Mouse (Mus musculus): ENCODE results near the gene AI182371.

The AI182371 gene

GRCm38 (mm10) chr2:35070275-35070674, 31.1 kb downstream of the AI182371 start:
- no peak for DNase-seq (ENCODE audit: extremely low read depth, low read depth)

DNA sequence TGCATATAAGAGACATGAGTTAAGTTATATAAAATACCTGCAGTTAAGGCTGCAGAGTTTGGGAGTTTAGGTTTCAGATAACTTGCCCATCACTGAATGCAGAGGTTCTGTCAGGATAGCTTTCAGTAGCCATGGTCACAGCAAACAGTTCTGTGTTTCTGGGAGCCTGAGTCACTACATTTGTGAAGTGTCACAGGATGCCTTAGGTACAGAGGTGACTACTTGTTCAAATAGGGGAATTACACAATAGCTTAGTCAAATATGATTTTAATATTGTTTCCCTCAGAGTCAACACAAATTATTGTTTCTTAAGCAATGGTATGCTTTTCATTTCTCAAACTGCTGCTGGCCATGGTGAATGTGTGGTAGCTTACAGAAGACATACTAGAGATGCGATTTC, 32.2 kb downstream of the AI182371 start:
- DNase-seq (ENCODE audit: extremely low read depth, low read depth), result no peak

GRCm38 (mm10) chr2:35067117-35067516, 34.2 kb downstream of the AI182371 start:
- no peak for DNase-seq (ENCODE audit: extremely low read depth, low read depth)

DNA sequence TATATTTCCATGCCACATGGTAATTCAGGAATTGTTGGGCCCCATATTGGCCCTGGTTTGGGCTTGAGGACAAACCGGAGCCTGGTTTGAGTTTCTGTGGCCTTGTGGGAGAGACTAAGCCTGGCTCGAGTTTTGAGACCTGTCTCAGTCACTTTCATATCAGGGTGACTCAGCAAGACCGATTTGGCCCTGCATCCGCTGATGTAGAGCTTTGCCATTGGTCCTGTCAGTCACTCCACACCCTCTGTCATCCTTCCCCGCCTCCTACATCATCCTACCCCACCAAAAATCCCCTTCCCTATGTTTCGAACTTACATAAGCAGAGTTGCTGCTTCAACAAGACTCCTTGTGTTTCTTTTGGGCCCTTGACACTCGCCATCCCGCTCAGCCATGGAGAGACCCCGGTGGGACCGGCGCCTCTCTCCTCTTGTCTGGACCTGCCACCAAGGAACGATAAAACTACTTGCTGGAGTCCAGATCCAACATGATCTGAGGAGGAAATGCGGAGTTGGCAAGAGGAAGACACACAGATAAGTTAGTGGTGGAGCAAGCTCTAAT, 34.7 kb downstream of the AI182371 start:
- no peak for DNase-seq (ENCODE audit: extremely low read depth, low read depth)

GRCm38 (mm10) chr2:35063333-35064030, 37.9 kb downstream of the AI182371 start:
- DNase-seq (ENCODE audit: extremely low read depth, low read depth), result no peak

DNA sequence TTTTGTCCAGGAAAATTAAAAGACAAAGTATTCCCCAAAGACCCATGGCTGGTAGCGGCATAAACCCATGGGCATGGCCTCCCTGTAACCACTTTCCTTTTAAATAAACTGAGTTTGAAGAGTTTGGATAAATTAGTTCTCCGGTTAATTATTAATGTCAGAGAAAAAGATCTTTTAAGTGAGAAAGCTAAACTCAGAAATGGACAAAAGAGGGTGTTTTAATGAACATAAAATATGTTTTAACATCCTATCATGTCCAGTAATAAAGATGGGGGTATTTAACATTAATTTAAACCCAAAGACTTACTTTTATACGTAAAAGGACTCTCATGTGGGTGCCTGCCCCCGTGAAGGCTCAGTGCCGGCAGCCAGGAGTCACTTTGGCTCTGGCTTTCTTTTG, 40.0 kb downstream of the AI182371 start, which contains the start of gene Hc:
Hc (minus strand) TSS at position 101 of the 400 bp plus-strand sequence.
- no peak for DNase-seq (ENCODE audit: extremely low read depth, low read depth)

- DNase-seq (ENCODE audit: extremely low read depth, low read depth), result no peak
Measured at GRCm38 (mm10) chr2:35060897-35061296, 40.4 kb downstream of the AI182371 start.

DNA sequence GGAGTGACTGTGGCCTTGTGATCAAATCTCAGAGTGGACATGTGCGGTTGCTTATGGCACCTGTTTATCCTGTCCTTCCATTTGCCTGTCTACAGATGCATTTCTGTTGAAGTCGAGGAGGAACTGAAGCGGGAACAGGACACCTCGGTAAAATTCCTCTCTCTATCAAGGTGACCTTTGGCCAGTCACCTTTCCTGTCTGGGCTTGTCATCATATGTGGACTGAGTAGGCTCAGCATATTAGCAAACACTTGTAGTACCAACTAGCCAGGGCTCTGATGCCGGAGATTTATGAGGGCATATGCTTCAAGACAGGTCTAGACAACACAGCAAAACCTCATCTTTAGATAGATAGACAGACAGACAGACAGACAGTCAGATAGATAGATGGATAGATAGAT, 41.1 kb downstream of the AI182371 start:
- no peak for DNase-seq (ENCODE audit: extremely low read depth, low read depth)

- no peak for DNase-seq (ENCODE audit: extremely low read depth, low read depth)
Measured at GRCm38 (mm10) chr2:35058325-35058724, 43.0 kb downstream of the AI182371 start.

DNA sequence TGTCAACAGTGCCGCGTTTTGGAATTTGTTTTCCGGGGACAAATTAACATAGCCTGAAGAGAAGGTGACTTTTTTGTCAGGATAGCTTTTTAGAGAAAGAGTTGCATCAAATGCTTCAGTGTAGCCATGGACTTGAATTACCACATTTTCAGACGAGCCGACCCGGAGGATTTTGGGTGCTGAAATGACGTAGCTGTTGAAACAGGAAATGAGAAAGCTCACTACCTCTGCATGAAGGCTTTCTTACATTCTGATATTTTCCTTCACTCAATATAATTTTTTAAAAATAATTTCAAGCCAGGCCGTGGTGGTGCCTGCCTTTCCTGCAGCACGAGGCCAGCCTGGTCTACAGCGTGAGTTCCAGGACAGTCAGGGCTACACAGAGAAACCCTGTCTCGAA, 44.1 kb downstream of the AI182371 start:
- DNase-seq (ENCODE audit: extremely low read depth, low read depth), result no peak

- DNase-seq (ENCODE audit: extremely low read depth, low read depth), result peak; percentile 37
Measured at GRCm38 (mm10) chr2:35048851-35049250, 52.5 kb downstream of the AI182371 start.

- peak; percentile 36 for DNase-seq (ENCODE audit: extremely low read depth, low read depth)
Measured at GRCm38 (mm10) chr2:35044956-35045355, 56.4 kb downstream of the AI182371 start.

DNA sequence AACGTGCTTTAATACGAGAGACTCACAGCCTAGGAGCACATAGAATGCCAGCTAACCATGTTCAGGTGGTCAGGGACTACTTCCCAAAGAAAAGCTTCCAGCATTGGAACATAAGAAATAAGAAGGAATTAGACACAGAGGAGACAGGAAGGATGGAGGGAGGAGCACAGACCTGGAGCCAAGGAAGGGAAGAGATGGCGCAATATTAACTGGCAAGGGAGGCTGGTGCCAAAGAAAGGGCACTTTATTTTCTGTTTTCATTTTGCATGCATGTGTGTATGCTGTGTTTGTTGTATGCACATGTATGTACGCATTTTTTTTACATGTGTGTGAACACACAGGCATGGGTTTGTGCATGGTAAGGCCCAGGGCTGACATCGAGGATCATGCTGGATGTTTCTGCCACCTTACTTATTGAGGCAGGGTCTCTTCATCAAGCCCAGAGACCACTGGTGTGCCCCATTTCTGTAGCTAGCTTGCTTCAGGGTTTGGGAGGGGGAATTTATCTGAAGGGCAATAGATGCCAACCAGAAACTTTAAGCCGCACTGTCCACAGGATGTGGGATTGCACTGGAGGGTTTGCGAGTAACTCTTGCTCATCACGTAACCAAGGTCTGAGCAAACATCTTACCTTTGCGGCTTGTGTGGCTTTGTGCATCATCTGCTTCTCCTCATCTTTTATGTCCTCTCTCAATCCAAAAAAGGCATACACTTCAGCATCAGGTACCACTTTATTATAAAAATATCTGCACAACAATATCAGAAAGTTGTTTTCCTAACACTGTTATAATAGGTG, 62.6 kb downstream of the AI182371 start:
- no peak for DNase-seq (ENCODE audit: extremely low read depth, low read depth)
